Mouse (Mus musculus) right cerebral cortex, postnatal 4 days (tissue): ENCODE data around the gene Plekhj1.

ENCODE experiments used
- DNase-seq: peaks from one replicate; pipeline ENCODE4 v3.0.0-alpha.2; 2022

The Plekhj1 gene

GRCm38 (mm10) chr10:80804340-80804739 is 5.9 kb upstream of the Plekhj1 start:
- no peak for DNase-seq

GRCm38 (mm10) chr10:80802996-80803395 is 4.6 kb upstream of the Plekhj1 start:
- DNase-seq: no peak

GRCm38 (mm10) chr10:80802204-80802912 is 3.9 kb upstream of the Plekhj1 start:
- DNase-seq: no peak

GRCm38 (mm10) chr10:80799070-80799566 is 692 bp upstream of the Plekhj1 start:
- DNase-seq: no peak

- DNase-seq: no peak
Measured at GRCm38 (mm10) chr10:80797186-80798149, 958 bp downstream of the Plekhj1 start.

- DNase-seq: no peak
Measured at GRCm38 (mm10) chr10:80796307-80796848, 2.0 kb downstream of the Plekhj1 start.

GRCm38 (mm10) chr10:80794750-80795149 is 3.7 kb downstream of the Plekhj1 start:
- no peak for DNase-seq

- no peak for DNase-seq
Measured at GRCm38 (mm10) chr10:80793803-80794202, 4.6 kb downstream of the Plekhj1 start.

- no peak for DNase-seq
Measured at GRCm38 (mm10) chr10:80793033-80793784, 5.2 kb downstream of the Plekhj1 start.

- no peak for DNase-seq
Measured at GRCm38 (mm10) chr10:80792175-80793032, 6.0 kb downstream of the Plekhj1 start.

GRCm38 (mm10) chr10:80791476-80792174 is 6.8 kb downstream of the Plekhj1 start:
- no peak for DNase-seq

- no peak for DNase-seq
Measured at GRCm38 (mm10) chr10:80790761-80791404, 7.5 kb downstream of the Plekhj1 start.

GRCm38 (mm10) chr10:80787517-80787916 is 10.9 kb downstream of the Plekhj1 start:
- no peak for DNase-seq

GRCm38 (mm10) chr10:80785963-80786362 is 12.5 kb downstream of the Plekhj1 start:
- DNase-seq: no peak

GRCm38 (mm10) chr10:80784871-80785270 is 13.6 kb downstream of the Plekhj1 start:
- DNase-seq: no peak

GRCm38 (mm10) chr10:80784302-80784701 is 14.1 kb downstream of the Plekhj1 start:
- DNase-seq: no peak

- DNase-seq: no peak
Measured at GRCm38 (mm10) chr10:80779565-80779964, 18.9 kb downstream of the Plekhj1 start.

- no peak for DNase-seq
Measured at GRCm38 (mm10) chr10:80777123-80777522, 21.3 kb downstream of the Plekhj1 start.

GRCm38 (mm10) chr10:80776358-80776869 is 22.0 kb downstream of the Plekhj1 start:
- DNase-seq: no peak

- no peak for DNase-seq
Measured at GRCm38 (mm10) chr10:80775731-80776130, 22.7 kb downstream of the Plekhj1 start.
